Mouse (Mus musculus) ES-E14 (cell line): Measurements from ENCODE around the gene Runx3.

Experiments
- HCFC1 ChIP-seq: IDR thresholded peaks from 2 replicates; pipeline ENCODE4 v1.6.1; 2012; ENCODE audit warnings: low read length, inconsistent platforms, borderline replicate concordance; ENCODE audit not compliant: insufficient read depth
- ZNF384 ChIP-seq: IDR thresholded peaks from 2 replicates; pipeline ENCODE4 v1.6.1; 2012; ENCODE audit warnings: low read depth, low read length, inconsistent platforms

DNA sequence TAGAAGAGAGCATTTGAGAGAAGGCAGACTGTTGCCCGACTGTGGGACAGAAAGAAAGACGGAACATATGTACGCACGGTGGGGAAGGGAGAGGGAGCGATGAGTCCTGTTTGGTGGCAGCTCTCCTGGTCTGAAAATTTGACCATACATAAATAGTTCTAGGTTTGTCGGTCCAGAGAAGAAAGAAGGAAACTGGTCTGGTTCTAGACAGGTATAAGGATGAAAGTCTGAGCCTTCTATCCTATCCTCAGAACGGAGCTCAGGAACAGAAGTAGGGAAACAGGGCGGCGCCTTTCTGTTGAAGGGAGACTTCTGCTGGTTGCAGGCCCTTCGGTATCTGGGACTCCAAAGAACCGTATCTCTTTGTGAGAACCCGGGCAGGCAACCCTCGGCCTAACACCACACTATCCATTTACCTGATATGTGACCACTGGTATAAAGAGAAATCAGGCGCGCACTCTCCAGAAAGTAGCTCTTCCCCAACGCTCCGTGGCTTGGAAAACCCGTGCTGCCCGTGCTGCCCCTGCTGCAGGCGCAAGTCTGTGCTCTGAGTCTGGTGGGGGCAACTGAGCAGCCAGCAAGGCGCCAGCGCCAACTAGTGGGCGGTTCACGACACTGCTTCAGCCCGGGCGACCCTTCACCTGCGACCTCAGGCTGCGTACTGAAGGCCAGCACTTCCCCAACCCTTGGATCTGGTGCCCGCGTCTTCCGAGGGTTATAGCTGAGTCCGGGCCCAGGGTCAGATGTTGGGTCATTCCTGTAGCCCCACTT lies 29.8 kb downstream of the Runx3 start:
- no peak for TF ChIP-seq ZNF384
- no peak for TF ChIP-seq HCFC1
